In genomic region chr2:152734984-152735383, GRCm38 (mm10) we compare ENCODE assay signal across 8 mouse cellular contexts. TPM values are rescaled to one million over a fixed set of nuclear protein-coding genes. Genes with fewer than 3 reads are reported as not detected.
DNase-seq lines count a peak whose midpoint lies in the region; ATAC-seq and TF ChIP-seq lines count a peak whose summit lies in the region.

No protein-coding gene starts in this region.

- H3K79me2 ChIP-seq in macrophage (ENCODE audit: inconsistent target), result peaks cover 21% of the 10 kb centered on the region

- no peaks in the 10 kb centered on the region for H3K36me3 ChIP-seq in hindbrain, postnatal 0 days (ENCODE audit: insufficient read depth, low read length)
- no peaks in the 10 kb centered on the region for H3K36me3 ChIP-seq in macrophage (ENCODE audit: inconsistent target)

- no peak for TF ChIP-seq CTCF in gastrocnemius, adult 2 months (IDR thresholded peaks at IDR 0.05)
- TF ChIP-seq CTCF in hindbrain, postnatal 0 days (IDR thresholded peaks at IDR 0.05; ENCODE audit: low read depth), result no peak
- TF ChIP-seq CTCF in left cerebral cortex, adult 2 months (IDR thresholded peaks at IDR 0.05), result no peak

- ATAC-seq in hindbrain, postnatal 0 days, result peak; percentile 91

- peak overlapping the region; percentile 82 for H3K4me2 ChIP-seq in hindbrain, postnatal 0 days (ENCODE audit: low read depth, low read length)

- H3K4me3 ChIP-seq in gastrocnemius, adult 2 months, result peak overlapping the region; percentile 76
- peak overlapping the region; percentile 44 for H3K4me3 ChIP-seq in hindbrain, postnatal 0 days (ENCODE audit: low read length)
- H3K4me3 ChIP-seq in left cerebral cortex, adult 2 months, result peak overlapping the region; percentile 42
- H3K4me3 ChIP-seq in macrophage (ENCODE audit: inconsistent target), result peak overlapping the region; percentile 33; the same call in 1 of the 2 replicates

- H3K27me3 ChIP-seq in hindbrain, postnatal 0 days (ENCODE audit: insufficient read depth, low read length), result no peaks in the 10 kb centered on the region

- intact Hi-C loops in gastrocnemius, adult 2 months (cut with DNase I), result loop anchor here (5.0 kb wide), 1 partner anchor 52 kb away; no protein-coding TSS in a partner anchor
- intact Hi-C loops in left cerebral cortex, adult 2 months (cut with DNase I), result loop anchor here (2.0 kb wide), 2 partner anchors 28 to 38 kb away; no protein-coding TSS in a partner anchor

- DNase-seq in R1 (ENCODE audit: low read depth, low spot score), result peak; percentile 92
- peak; percentile 71 to 88 for DNase-seq in cerebellum, postnatal 25 days
- DNase-seq in gastrocnemius, adult 2 months, result peak; percentile 94
- DNase-seq in hindbrain, postnatal 0 days (ENCODE audit: low spot score), result peak; percentile 96
- DNase-seq in left cerebral cortex, adult 2 months (ENCODE audit: extremely low spot score in 1 of 2, low spot score in 2 of 2), result peak; percentile 90 to 92
- peak; percentile 97 for DNase-seq in right cerebral cortex, postnatal 10 days (ENCODE audit: low spot score in 2 of 2)
- DNase-seq in urinary bladder, postnatal 36 days (ENCODE audit: low spot score in 2 of 2), result peak; percentile 97 to 99

- 0% methylated on average over 28 of the region's 28 CpGs for WGBS in hindbrain, postnatal 0 days
- 3% methylated on average over 26 of the region's 28 CpGs for WGBS in macrophage (ENCODE audit: missing documents)

- H3K9ac ChIP-seq in hindbrain, postnatal 0 days (replicated peaks; ENCODE audit: low read length), result peak overlapping the region; percentile 56

- peak overlapping the region; percentile 94 for H3K27ac ChIP-seq in gastrocnemius, adult 2 months
- peak overlapping the region; percentile 70 for H3K27ac ChIP-seq in hindbrain, postnatal 0 days
- H3K27ac ChIP-seq in left cerebral cortex, adult 2 months, result peak overlapping the region; percentile 82
- H3K27ac ChIP-seq in macrophage, result no peak overlapping the region

- H3K9me3 ChIP-seq in hindbrain, postnatal 0 days (ENCODE audit: low read length), result no peaks in the 10 kb centered on the region

- peaks cover 9% of the 10 kb centered on the region for H3K4me1 ChIP-seq in hindbrain, postnatal 0 days (ENCODE audit: insufficient read depth, low read length)

RNA-seq across cellular contexts. Expression of gene Id1, which starts 1.1 kb away (rescaled TPM):
- total RNA-seq in gastrocnemius, adult 2 months (2021), result 10 to 100 TPM in 1 of 2 experiments, 1 to 10 TPM in 1; 6.7 to 26.8 TPM
- total RNA-seq in hindbrain, postnatal 0 days (2014; rRNA removed), result 142 and 198 TPM in 2 replicates
- polyA plus RNA-seq in hindbrain, postnatal 0 days (2015; fragmentation: Nextera tagmentation; extraction: Ambion mirVana), result 99.3 and 104 TPM in 2 replicates
- 10 to 100 TPM; 22.4 to 24.2 TPM for total RNA-seq in left cerebral cortex, adult 2 months (2021)
- total RNA-seq in macrophage (2018; cell fraction: chromatin; rRNA removed), result 1 to 10 TPM in 10 of 26 experiments, under 1 TPM in 6, not detected in 10; 0.68 to 5.0 (median 1.2) TPM
- 1 to 10 TPM in 5 of 26 experiments, under 1 TPM in 18, not detected in 3; 0.15 to 1.9 (median 0.52) TPM for total RNA-seq in macrophage (2018; cell fraction: cytosol; rRNA removed)
- total RNA-seq in macrophage (2018; cell fraction: nucleus; rRNA removed), result 10 to 100 TPM in 2 of 26 experiments, 1 to 10 TPM in 5, under 1 TPM in 8, not detected in 11; 0.63 to 45.8 (median 0.98) TPM
- 0.27 to 88.3 TPM (median 0.39 TPM) in 3 replicates for polyA plus RNA-seq in macrophage (2018)

RNA-seq across cellular contexts. Expression of gene Cox4i2, which starts 19.0 kb away (rescaled TPM):
- total RNA-seq in gastrocnemius, adult 2 months (2021), result 1 to 10 TPM; 2.0 to 4.2 TPM
- 2.1 and 7.1 TPM in 2 replicates for total RNA-seq in hindbrain, postnatal 0 days (2014; rRNA removed)
- polyA plus RNA-seq in hindbrain, postnatal 0 days (2015; fragmentation: Nextera tagmentation; extraction: Ambion mirVana), result 4.8 and 6.1 TPM in 2 replicates
- 1 to 10 TPM; 1.7 to 1.9 TPM for total RNA-seq in left cerebral cortex, adult 2 months (2021)
- not detected for total RNA-seq in macrophage (2018; cell fraction: chromatin; rRNA removed)
- not detected for total RNA-seq in macrophage (2018; cell fraction: cytosol; rRNA removed)
- not detected for total RNA-seq in macrophage (2018; cell fraction: nucleus; rRNA removed)
- polyA plus RNA-seq in macrophage (2018), result not detected in 3 replicates

RNA-seq across cellular contexts. Expression of gene Mcts2, which starts 48.1 kb away (rescaled TPM):
- 10 to 100 TPM; 11.1 to 12.8 TPM for total RNA-seq in gastrocnemius, adult 2 months (2021)
- 9.0 and 14.0 TPM in 2 replicates for total RNA-seq in hindbrain, postnatal 0 days (2014; rRNA removed)
- 29.4 and 31.2 TPM in 2 replicates for polyA plus RNA-seq in hindbrain, postnatal 0 days (2015; fragmentation: Nextera tagmentation; extraction: Ambion mirVana)
- total RNA-seq in left cerebral cortex, adult 2 months (2021), result 10 to 100 TPM; 17.6 to 19.8 TPM
- 10 to 100 TPM in 25 of 26 experiments, 1 to 10 TPM in 1; 7.2 to 30.7 (median 17.4) TPM for total RNA-seq in macrophage (2018; cell fraction: chromatin; rRNA removed)
- total RNA-seq in macrophage (2018; cell fraction: cytosol; rRNA removed), result 1 to 10 TPM in 3 of 26 experiments, under 1 TPM in 21, not detected in 2; 0.17 to 1.6 (median 0.44) TPM
- total RNA-seq in macrophage (2018; cell fraction: nucleus; rRNA removed), result 10 to 100 TPM in 8 of 26 experiments, 1 to 10 TPM in 18; 1.8 to 22.4 (median 8.5) TPM
- 0.46 to 1.1 TPM (median 0.52 TPM) in 3 replicates for polyA plus RNA-seq in macrophage (2018)
